Mouse (Mus musculus) C2C12 (cell line): ENCODE measurements around the gene Fchsd2. TPM values are rescaled to one million over a fixed set of nuclear protein-coding genes. Genes with fewer than 3 reads are reported as not detected.

ENCODE experiments used
- H3K27me3 ChIP-seq: one replicate; pipeline ENCODE4 v1.6.1; 2011; ENCODE audit not compliant: control insufficient read depth, insufficient read depth, insufficient read length
- H3K36me3 ChIP-seq: one replicate; pipeline ENCODE4 v1.6.1; 2011; ENCODE audit not compliant: control insufficient read depth, insufficient read depth
- H3K4me3 ChIP-seq: one replicate; pipeline ENCODE4 v1.5.1; 2011; ENCODE audit warnings: mild to moderate bottlenecking, control low read depth; ENCODE audit not compliant: poor library complexity, insufficient read depth, severe bottlenecking
- H3K79me2 ChIP-seq: one replicate; pipeline ENCODE4 v1.6.1; 2011; ENCODE audit not compliant: control insufficient read depth, insufficient read depth
- H3K79me3 ChIP-seq: one replicate; pipeline ENCODE4 v1.6.1; 2011; ENCODE audit warnings: low read depth, control low read depth
- H3ac ChIP-seq: one replicate; pipeline ENCODE3; 2011; ENCODE audit warnings: low read depth; ENCODE audit not compliant: control insufficient read depth, insufficient read length
- CEBPB ChIP-seq: IDR thresholded peaks from one replicate; pipeline ENCODE4 v1.6.1; 2011; ENCODE audit warnings: low read depth, mild to moderate bottlenecking, control low read depth, moderate library complexity
- CTCF ChIP-seq: IDR thresholded peaks from one replicate; pipeline ENCODE4 v1.5.1; 2011; ENCODE audit not compliant: control insufficient read depth, insufficient read depth, insufficient read length
- FOSL1 ChIP-seq: IDR thresholded peaks from one replicate; pipeline ENCODE4 v1.8.0; 2011; ENCODE audit warnings: mild to moderate bottlenecking, low read length; ENCODE audit not compliant: poor library complexity, insufficient read depth, severe bottlenecking
- MAX ChIP-seq: IDR thresholded peaks from one replicate; pipeline ENCODE4 v1.6.1; 2011; ENCODE audit warnings: mild to moderate bottlenecking, control low read depth
- MYOD1 ChIP-seq: IDR thresholded peaks from one replicate; pipeline ENCODE4 v1.6.1; 2011; ENCODE audit warnings: low read depth; ENCODE audit not compliant: control insufficient read depth, insufficient read length
- MYOG ChIP-seq: IDR thresholded peaks from one replicate; pipeline ENCODE4 v1.6.1; 2011; ENCODE audit not compliant: control insufficient read depth, insufficient read length; ENCODE audit errors: extremely low read depth
- USF1 ChIP-seq: IDR thresholded peaks from one replicate; pipeline ENCODE4 v1.6.1; 2011; ENCODE audit warnings: low read depth, mild to moderate bottlenecking, control low read depth, moderate library complexity
- polyA plus RNA-seq: library from polyadenylated mRNA; unstranded; fragments of >200 nt; fragmentation: generic; extraction: Trizol; gene quantifications from one replicate; pipeline ENCODE4 v1.2.1, GENCODE M21; 2012; ENCODE audit warnings: missing spikeins

Gene Fchsd2
- polyA plus RNA-seq, 1 experiment = 2.4 TPM

- Histone ChIP-seq H3K4me3 (no peak overlapping the region), H3K27me3 (no peaks in the 10 kb centered on the region), H3ac (no peak overlapping the region), H3K36me3 (no peaks in the 10 kb centered on the region), H3K79me2 (no peaks in the 10 kb centered on the region), H3K79me3 (no peaks in the 10 kb centered on the region)
- no peak for TF ChIP-seq CEBPB
- no peak for TF ChIP-seq USF1
- no peak for TF ChIP-seq FOSL1
- TF ChIP-seq MAX = no peak
- no peak for TF ChIP-seq MYOD1
- no peak for TF ChIP-seq CTCF
- TF ChIP-seq MYOG = no peak
These were observed 234.6 kb downstream of the Fchsd2 start for GRCm38 (mm10) chr7:101327263-101327662.

DNA sequence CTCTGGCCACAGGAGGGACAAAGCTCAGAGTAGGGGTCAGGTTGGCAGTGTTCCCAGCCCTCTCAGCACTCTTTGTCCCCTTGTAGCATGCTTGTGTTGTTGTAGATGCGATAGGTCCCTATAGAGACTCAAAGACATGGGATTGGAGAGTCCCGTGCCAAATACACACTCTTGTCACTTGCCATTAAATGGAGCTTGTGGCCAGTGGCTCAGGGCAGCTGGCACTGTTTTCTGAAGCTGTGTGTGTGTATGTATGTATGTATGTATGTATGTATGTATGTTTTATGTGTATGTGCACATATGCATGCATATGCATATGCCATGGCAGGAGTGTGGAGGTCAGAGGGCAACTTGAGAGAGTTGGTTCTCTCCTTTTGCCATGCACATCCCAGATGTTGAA is 235.1 kb downstream of the Fchsd2 start:
- Histone ChIP-seq H3ac (no peak overlapping the region), H3K27me3 (no peaks in the 10 kb centered on the region), H3K79me3 (no peaks in the 10 kb centered on the region), H3K36me3 (no peaks in the 10 kb centered on the region), H3K79me2 (no peaks in the 10 kb centered on the region), H3K4me3 (no peak overlapping the region)
- TF ChIP-seq CTCF (no peak), MAX (no peak), USF1 (no peak), MYOG (no peak), CEBPB (no peak), FOSL1 (no peak), MYOD1 (no peak)

GRCm38 (mm10) chr7:101328621-101329158 is 236.0 kb downstream of the Fchsd2 start:
- TF ChIP-seq FOSL1 = peak; percentile 26
- TF ChIP-seq CTCF = no peak
- TF ChIP-seq MYOG = no peak
- no peak for TF ChIP-seq MAX
- peak; percentile 59 for TF ChIP-seq MYOD1
- TF ChIP-seq CEBPB = no peak
- TF ChIP-seq USF1 = no peak
- no peaks in the 10 kb centered on the region for H3K36me3 ChIP-seq
- H3K79me3 ChIP-seq = no peaks in the 10 kb centered on the region
- no peak overlapping the region for H3K4me3 ChIP-seq
- no peaks in the 10 kb centered on the region for H3K27me3 ChIP-seq
- no peaks in the 10 kb centered on the region for H3K79me2 ChIP-seq
- no peak overlapping the region for H3ac ChIP-seq

DNA sequence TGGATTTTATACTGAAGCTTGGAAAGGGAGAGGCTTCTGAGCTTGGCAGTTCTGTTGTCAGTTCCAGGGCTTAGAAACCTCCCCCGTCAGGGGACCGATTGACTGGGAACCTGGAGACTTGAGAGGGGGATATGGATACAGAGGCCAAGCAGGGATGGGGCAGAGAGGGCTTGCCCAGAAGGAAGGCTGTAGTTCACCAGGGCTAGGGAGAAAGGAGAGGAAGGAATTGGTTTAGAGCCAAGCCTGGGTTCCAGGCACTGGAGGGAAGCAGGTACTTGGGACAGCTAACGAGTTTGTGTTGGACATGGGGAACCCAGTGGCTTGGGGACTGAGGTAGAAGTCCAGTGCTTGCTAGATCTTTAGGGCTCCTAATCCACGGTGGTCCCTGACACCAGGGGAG is 236.9 kb downstream of the Fchsd2 start:
- TF ChIP-seq CEBPB (no peak), USF1 (no peak), MYOG (no peak), MAX (no peak), MYOD1 (no peak), CTCF (no peak), FOSL1 (no peak)
- H3K4me3 ChIP-seq = no peak overlapping the region
- no peaks in the 10 kb centered on the region for H3K79me3 ChIP-seq
- peak overlapping the region; percentile 10 for H3ac ChIP-seq
- no peaks in the 10 kb centered on the region for H3K27me3 ChIP-seq
- no peaks in the 10 kb centered on the region for H3K36me3 ChIP-seq
- no peaks in the 10 kb centered on the region for H3K79me2 ChIP-seq

DNA sequence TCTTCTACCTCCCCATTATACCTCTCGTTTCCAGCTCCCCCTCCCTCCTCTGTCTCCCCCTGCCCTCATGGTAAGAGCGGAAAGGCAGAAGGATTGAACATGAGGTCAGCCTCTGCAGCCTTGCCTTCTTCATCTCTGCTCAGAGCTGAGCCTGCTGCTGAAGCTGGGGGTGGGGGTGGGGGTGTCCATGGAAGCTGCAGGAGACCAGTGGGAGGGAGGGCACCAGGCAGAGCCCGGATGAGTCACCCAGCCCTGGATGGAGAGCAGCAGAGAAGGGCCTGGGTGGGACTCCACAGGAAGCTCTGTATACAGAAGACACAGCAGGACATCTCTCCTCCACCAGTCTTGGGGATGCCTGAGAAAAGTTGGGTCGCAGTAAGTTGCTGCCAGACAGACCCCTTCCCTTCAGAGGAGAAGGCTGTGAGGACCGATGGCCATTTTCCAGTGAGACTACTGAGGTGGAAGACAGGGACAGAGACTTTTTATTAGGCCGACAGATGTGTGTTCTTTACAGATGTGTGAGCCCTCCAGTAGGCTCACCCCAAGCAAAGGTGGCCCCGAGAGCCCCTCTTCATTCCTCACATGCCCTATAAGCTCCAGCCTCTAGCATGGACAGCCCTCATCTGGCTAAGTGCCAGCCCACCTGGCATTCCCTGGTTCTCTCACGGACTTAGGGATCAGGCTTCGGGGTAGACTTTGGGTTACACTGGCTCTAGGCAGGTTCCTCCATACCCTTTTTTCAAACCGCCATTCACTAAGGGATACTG is 237.6 kb downstream of the Fchsd2 start:
- no peak overlapping the region for H3ac ChIP-seq
- TF ChIP-seq CTCF = no peak
- no peak for TF ChIP-seq CEBPB

GRCm38 (mm10) chr7:101330841-101331173 is 238.1 kb downstream of the Fchsd2 start:
- no peak overlapping the region for H3K4me3 ChIP-seq
- H3K36me3 ChIP-seq = no peaks in the 10 kb centered on the region
- no peak overlapping the region for H3ac ChIP-seq
- TF ChIP-seq USF1 = no peak
- TF ChIP-seq MYOD1 = peak; percentile 45
- peak; percentile 43 for TF ChIP-seq MAX
- no peak for TF ChIP-seq CEBPB
- TF ChIP-seq MYOG = no peak
- TF ChIP-seq FOSL1 = no peak
- no peak for TF ChIP-seq CTCF
- H3K79me3 ChIP-seq = no peaks in the 10 kb centered on the region
- H3K79me2 ChIP-seq = no peaks in the 10 kb centered on the region
- H3K27me3 ChIP-seq = no peaks in the 10 kb centered on the region

More for the DNA sequence above, 237.6 kb downstream of the Fchsd2 start:
- H3K79me2 ChIP-seq = no peaks in the 10 kb centered on the region
- H3K79me3 ChIP-seq = no peaks in the 10 kb centered on the region
- H3K36me3 ChIP-seq = no peaks in the 10 kb centered on the region
- no peak overlapping the region for H3K4me3 ChIP-seq
- no peaks in the 10 kb centered on the region for H3K27me3 ChIP-seq
